Mouse (Mus musculus): Measurements from ENCODE around the gene Rnf222. TPM values are rescaled to one million over a fixed set of nuclear protein-coding genes. Genes with fewer than 3 reads are reported as not detected.

Gene Rnf222
- total and polyA plus RNA-seq, 3 experiments: 0.23 to 0.28 TPM; not detected in 1

DNA sequence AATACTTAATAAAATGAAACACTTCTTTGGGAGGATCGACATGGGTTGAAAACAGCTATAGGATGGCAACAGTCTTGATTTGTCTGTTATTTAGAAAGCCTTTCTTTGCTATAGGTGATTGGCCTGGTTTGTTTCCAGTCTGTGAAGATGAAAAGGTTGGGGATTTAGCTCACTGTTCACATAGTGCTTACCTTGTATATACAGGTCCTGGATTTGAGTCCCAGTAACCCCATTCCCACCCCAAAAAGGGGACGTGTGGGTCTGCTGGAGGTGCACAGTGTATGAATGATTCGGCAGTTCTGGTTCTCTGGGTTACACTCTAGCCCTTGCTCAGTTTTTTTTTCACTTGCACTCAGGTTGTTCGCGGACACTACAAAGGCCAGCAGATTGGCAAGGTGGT is 14.5 kb downstream of the Rnf222 start:
- Histone ChIP-seq H3K79me2 (ENCODE audit: control insufficient read depth, insufficient read depth, low read length, poor library complexity) (peaks cover 22% of the 10 kb centered on the region), H3K27ac (ENCODE audit: control insufficient read depth, low read depth, low read length) (peak overlapping the region; percentile 81), H3K9ac (ENCODE audit: control insufficient read depth, low read depth, low read length, poor library complexity, severe bottlenecking) (peak overlapping the region; percentile 92), H3K36me3 (ENCODE audit: control insufficient read depth in 1 of 2, insufficient read depth in 2 of 2, low read length in 2 of 2) (peaks cover 25 to 41% of the 10 kb centered on the region in 2 experiments), H3K9me3 (replicated peaks; ENCODE audit: insufficient read depth, low read length) (no peaks in the 10 kb centered on the region), H3K4me1 (ENCODE audit: control insufficient read depth in 1 of 2, insufficient read depth in 2 of 2, low read length in 2 of 2) (peaks cover 0 to 43% of the 10 kb centered on the region in 2 experiments; a peak in 2 of 4 replicates), H3K27me3 (ENCODE audit: control insufficient read depth in 1 of 2, insufficient read depth in 2 of 2, low read length in 2 of 2) (no peaks in the 10 kb centered on the region), H3K4me3 (ENCODE audit: control insufficient read depth in 1 of 2, insufficient read depth in 1 of 2, low read depth in 2 of 2, low read length in 2 of 2) (peak overlapping the region; percentile 84 to 88)
- no peak for TF ChIP-seq KAT2A (conservative IDR thresholded peaks at IDR 0.05; ENCODE audit: low read depth, low read length)
- TF ChIP-seq POLR2AphosphoS5 (IDR thresholded peaks at IDR 0.05; ENCODE audit: borderline replicate concordance, low read depth, low read length): no peak
- no peak for TF ChIP-seq RAD21 (IDR thresholded peaks at IDR 0.05; ENCODE audit: low read depth, low read length)
- TF ChIP-seq TBP (IDR thresholded peaks at IDR 0.05; ENCODE audit: low read depth, low read length): peak; percentile 22; the same call in 1 of the 2 replicates
- TF ChIP-seq POLR2A (IDR thresholded peaks at IDR 0.05; ENCODE audit: control insufficient read depth in 1 of 2, insufficient read depth in 1 of 2, low read depth in 1 of 2, low read length in 2 of 2, poor library complexity in 1 of 2): peak in 1 of 2 experiments; percentile 29; a peak in 1 of 4 replicates
- TF ChIP-seq POLR2AphosphoS2 (IDR thresholded peaks at IDR 0.05; ENCODE audit: low read length): no peak
- TF ChIP-seq GATA1 (IDR thresholded peaks at IDR 0.05; ENCODE audit: low read depth, low read length): no peak
- peak; percentile 54 for DNase-seq (ENCODE audit: low read depth, low spot score)

DNA sequence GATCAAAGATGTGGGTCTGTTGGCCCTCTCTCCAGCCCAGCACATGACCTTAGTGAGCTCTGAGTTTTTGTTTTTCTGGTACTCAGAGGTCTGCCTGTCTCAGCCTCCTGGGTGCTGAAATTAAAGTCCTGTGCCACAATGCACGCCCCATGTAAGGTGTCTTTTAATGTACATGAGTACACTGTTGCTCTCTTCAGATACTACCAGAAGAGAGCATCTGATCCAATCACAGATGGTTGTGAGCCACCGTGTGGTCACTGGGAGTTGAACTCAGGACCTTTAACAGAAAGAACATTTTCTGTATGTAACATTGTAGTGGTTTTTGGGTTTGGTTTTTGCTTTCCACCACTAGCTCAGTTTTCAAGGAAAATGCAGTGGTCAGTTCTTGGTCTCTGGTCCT is 15.4 kb downstream of the Rnf222 start:
- Histone ChIP-seq H3K79me2 (ENCODE audit: control insufficient read depth, insufficient read depth, low read length, poor library complexity) (peaks cover 22% of the 10 kb centered on the region), H3K9ac (ENCODE audit: control insufficient read depth, low read depth, low read length, poor library complexity, severe bottlenecking) (peak overlapping the region; percentile 92), H3K36me3 (ENCODE audit: control insufficient read depth in 1 of 2, insufficient read depth in 2 of 2, low read length in 2 of 2) (peaks cover 25 to 34% of the 10 kb centered on the region in 2 experiments), H3K9me3 (replicated peaks; ENCODE audit: insufficient read depth, low read length) (no peaks in the 10 kb centered on the region), H3K27me3 (ENCODE audit: control insufficient read depth in 1 of 2, insufficient read depth in 2 of 2, low read length in 2 of 2) (no peaks in the 10 kb centered on the region), H3K4me3 (ENCODE audit: control insufficient read depth in 1 of 2, insufficient read depth in 1 of 2, low read depth in 2 of 2, low read length in 2 of 2) (peak overlapping the region in 1 of 2 experiments; percentile 13; a peak in 2 of 4 replicates), H3K27ac (ENCODE audit: control insufficient read depth, low read depth, low read length) (peak overlapping the region; percentile 34), H3K4me1 (ENCODE audit: control insufficient read depth in 1 of 2, insufficient read depth in 2 of 2, low read length in 2 of 2) (peaks cover 0 to 34% of the 10 kb centered on the region in 2 experiments; a peak in 2 of 4 replicates)
- TF ChIP-seq POLR2AphosphoS5 (IDR thresholded peaks at IDR 0.05; ENCODE audit: borderline replicate concordance, low read depth, low read length) (no peak), POLR2AphosphoS2 (IDR thresholded peaks at IDR 0.05; ENCODE audit: low read length) (peak; percentile 53; the same call in 1 of the 2 replicates), SMC3 (IDR thresholded peaks at IDR 0.05; ENCODE audit: low read depth, low read length) (no peak), MYC (IDR thresholded peaks at IDR 0.05; ENCODE audit: low read depth, low read length) (no peak), ELF1 (IDR thresholded peaks at IDR 0.05; ENCODE audit: low read depth, low read length) (no peak), RCOR1 (IDR thresholded peaks at IDR 0.05; ENCODE audit: low read depth, low read length) (no peak), ZMIZ1 (IDR thresholded peaks at IDR 0.05; ENCODE audit: low read depth, low read length) (no peak), MXI1 (IDR thresholded peaks at IDR 0.05; ENCODE audit: low read depth, low read length) (no peak), TBP (IDR thresholded peaks at IDR 0.05; ENCODE audit: low read depth, low read length) (0 out of 2 replicates have a peak, but pooled peaks have one; percentile 25), RAD21 (IDR thresholded peaks at IDR 0.05; ENCODE audit: low read depth, low read length) (no peak), CTCF (IDR thresholded peaks at IDR 0.05 in 2 of 3, conservative IDR thresholded peaks at IDR 0.05 in 1 of 3; ENCODE audit: control insufficient read depth in 1 of 3, insufficient read depth in 1 of 3, low read depth in 2 of 3, low read length in 3 of 3, poor library complexity in 1 of 3, severe bottlenecking in 1 of 3) (no peak), EP300 (IDR thresholded peaks at IDR 0.05; ENCODE audit: low read depth in 1 of 2, low read length in 2 of 2) (no peak), CHD2 (IDR thresholded peaks at IDR 0.05; ENCODE audit: low read length) (no peak), POLR2A (IDR thresholded peaks at IDR 0.05; ENCODE audit: control insufficient read depth in 1 of 2, insufficient read depth in 1 of 2, low read depth in 1 of 2, low read length in 2 of 2, poor library complexity in 1 of 2) (peak in 1 of 2 experiments; percentile 48; a peak in 1 of 4 replicates), ZNF384 (IDR thresholded peaks at IDR 0.05; ENCODE audit: low read depth, low read length) (no peak), UBTF (IDR thresholded peaks at IDR 0.05; ENCODE audit: borderline replicate concordance, insufficient read depth, low read depth, low read length) (no peak), MAZ (IDR thresholded peaks at IDR 0.05; ENCODE audit: low read depth, low read length) (no peak), MAFK (IDR thresholded peaks at IDR 0.05; ENCODE audit: borderline replicate concordance, low read depth, low read length) (no peak), KAT2A (conservative IDR thresholded peaks at IDR 0.05; ENCODE audit: low read depth, low read length) (no peak), TAL1 (IDR thresholded peaks at IDR 0.05; ENCODE audit: low read length) (no peak), TCF12 (IDR thresholded peaks at IDR 0.05; ENCODE audit: low read depth, low read length) (no peak), MYB (IDR thresholded peaks at IDR 0.05; ENCODE audit: low read depth, low read length) (no peak), MEF2A (IDR thresholded peaks at IDR 0.05; ENCODE audit: extremely low read depth, insufficient replicate concordance, low read depth, low read length, poor library complexity, severe bottlenecking) (no peak), SIN3A (IDR thresholded peaks at IDR 0.05; ENCODE audit: low read length) (no peak), GABPA (IDR thresholded peaks at IDR 0.05; ENCODE audit: low read depth, low read length) (no peak), USF1 (IDR thresholded peaks at IDR 0.05; ENCODE audit: low read depth, low read length) (no peak), JUND (IDR thresholded peaks at IDR 0.05; ENCODE audit: low read depth, low read length) (no peak)
- DNase-seq (ENCODE audit: low read depth, low spot score): peak; percentile 45

Data from MEL (cell line).